Mouse (Mus musculus) limb, embryonic 10.5 days (tissue): ENCODE measurements around the gene Dusp13. TPM values are rescaled to one million over a fixed set of nuclear protein-coding genes. Genes with fewer than 3 reads are reported as not detected.

Source experiments
- DNase-seq: peaks from one replicate; pipeline ENCODE4 v3.0.0-alpha.2; 2017; ENCODE audit warnings: low spot score
- H3K27ac ChIP-seq: fragments of 300-500 bp; sonication (generic); 2 replicates; pipeline ENCODE4 v1.5.1; 2016; ENCODE audit warnings: mild to moderate bottlenecking
- H3K27me3 ChIP-seq: fragments of 300-500 bp; sonication (generic); 2 replicates; pipeline ENCODE4 v1.6.1; 2016; ENCODE audit warnings: low read depth, mild to moderate bottlenecking; ENCODE audit not compliant: poor library complexity, severe bottlenecking
- H3K36me3 ChIP-seq: fragments of 300-500 bp; sonication (generic); 2 replicates; pipeline ENCODE4 v1.6.1; 2016; ENCODE audit warnings: mild to moderate bottlenecking, moderate library complexity
- H3K4me1 ChIP-seq: fragments of 300-500 bp; sonication (generic); 2 replicates; pipeline ENCODE4 v1.6.1; 2016
- H3K4me3 ChIP-seq: fragments of 300-500 bp; sonication (generic); 2 replicates; pipeline ENCODE4 v1.5.1; 2016; ENCODE audit warnings: mild to moderate bottlenecking, moderate library complexity
- H3K9me3 ChIP-seq: fragments of 300-500 bp; sonication (generic); replicated peaks from 2 replicates; pipeline ENCODE4 v1.6.1; 2016; ENCODE audit warnings: mild to moderate bottlenecking
- WGBS: fragments of 180-500 bp; shearing (Covaris S2); methylation state at CpG from one replicate; pipeline ENCODE4 v1.1.7; 2016; 5-methylcytosine and 5-hydroxymethylcytosine counted together
- polyA plus RNA-seq: library from polyadenylated mRNA; unstranded; fragments of >200 nt; fragmentation: Nextera tagmentation; extraction: Ambion mirVana; gene quantifications from 2 replicates; pipeline ENCODE4 v1.2.1, GENCODE M21; 2016

Dusp13 gene
- polyA plus RNA-seq, 1 experiment from 2014 or later, result not detected

- Histone ChIP-seq H3K4me3 (no peak overlapping the region), H3K9me3 (no peaks in the 10 kb centered on the region), H3K27me3 (no peaks in the 10 kb centered on the region), H3K36me3 (no peaks in the 10 kb centered on the region), H3K4me1 (peaks cover 32% of the 10 kb centered on the region), H3K27ac (peak overlapping the region; percentile 42; the same call in 1 of the 2 replicates)
- no peak for DNase-seq
- WGBS, result 86% methylated on average over 1 of the region's 1 CpGs
These were observed 6.8 kb downstream of the Dusp13 start for GRCm38 (mm10) chr14:21744169-21744568.

DNA sequence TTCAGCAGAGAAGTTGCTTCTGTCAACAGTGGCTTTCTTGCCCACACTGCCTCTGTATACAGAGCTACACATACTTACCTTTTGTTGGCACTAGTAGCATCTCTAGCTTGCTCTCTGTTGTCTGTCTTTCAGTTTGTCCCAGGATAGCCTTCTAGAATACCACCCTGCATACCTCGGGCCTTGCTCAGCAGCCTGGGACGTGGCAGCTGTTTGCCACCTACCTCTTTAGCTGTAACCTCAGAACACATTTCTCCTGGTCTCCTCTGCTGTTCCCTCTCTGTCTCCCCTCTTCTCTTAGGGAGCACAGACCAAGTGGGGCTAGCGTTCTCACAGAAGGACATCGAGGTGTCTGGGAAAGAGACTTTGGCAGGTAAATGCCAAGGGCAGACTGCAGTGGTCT, 8.5 kb downstream of the Dusp13 start:
- Histone ChIP-seq H3K27me3 (no peaks in the 10 kb centered on the region), H3K9me3 (no peaks in the 10 kb centered on the region), H3K4me3 (no peak overlapping the region), H3K36me3 (no peaks in the 10 kb centered on the region), H3K27ac (no peak overlapping the region; the same call in 1 of the 2 replicates), H3K4me1 (peaks cover 26% of the 10 kb centered on the region)
- DNase-seq, result no peak
- 94% methylated on average over 4 of the region's 4 CpGs for WGBS

DNA sequence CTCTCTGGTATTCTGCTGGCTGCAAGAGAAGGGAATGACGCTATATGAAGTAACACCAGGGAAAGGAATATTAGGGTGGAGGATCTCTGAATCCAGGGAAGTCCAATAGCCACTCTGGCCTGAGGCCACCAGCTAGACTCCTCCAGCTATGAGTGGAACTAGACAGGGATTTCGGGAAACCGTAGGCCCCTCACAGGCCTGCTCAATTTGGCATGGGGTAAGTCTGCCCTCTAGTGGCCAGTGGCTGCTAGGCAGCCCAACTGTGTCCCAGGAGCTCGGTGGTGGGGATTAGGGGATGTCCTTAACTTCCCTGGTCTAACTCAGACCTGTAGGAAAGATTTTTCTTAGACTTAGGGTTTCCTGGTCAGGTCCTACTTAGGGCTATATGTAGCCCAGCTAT, 9.2 kb downstream of the Dusp13 start:
- H3K4me1 ChIP-seq, result peaks cover 21% of the 10 kb centered on the region
- H3K27ac ChIP-seq, result peak overlapping the region; percentile 51
- 11% methylated on average over 4 of the region's 4 CpGs for WGBS
- peak; percentile 93 for DNase-seq
- no peaks in the 10 kb centered on the region for H3K9me3 ChIP-seq
- no peaks in the 10 kb centered on the region for H3K27me3 ChIP-seq
- no peak overlapping the region for H3K4me3 ChIP-seq
- H3K36me3 ChIP-seq, result no peaks in the 10 kb centered on the region

DNA sequence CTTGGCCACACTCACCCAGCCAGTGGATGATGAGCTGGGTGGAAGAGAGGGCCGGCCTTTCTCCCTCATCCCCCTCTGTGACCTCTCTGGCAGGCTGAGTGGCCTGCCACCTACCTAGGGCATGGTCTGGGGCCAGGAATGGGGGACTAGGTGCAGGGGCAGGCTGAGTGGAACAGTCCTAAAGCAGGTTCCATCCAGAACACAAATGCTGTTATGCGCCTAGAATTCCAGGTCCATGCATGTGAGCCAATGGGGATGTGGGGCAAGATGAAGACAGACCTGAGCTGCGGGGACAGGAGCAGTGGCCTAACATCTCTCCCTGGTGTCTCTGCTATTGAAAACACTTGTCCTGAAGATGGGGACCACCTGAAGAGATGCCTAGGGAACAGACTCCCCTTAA, 9.7 kb downstream of the Dusp13 start:
- Histone ChIP-seq H3K9me3 (no peaks in the 10 kb centered on the region), H3K4me3 (no peak overlapping the region), H3K27me3 (no peaks in the 10 kb centered on the region), H3K27ac (peak overlapping the region; percentile 51; the same call in 1 of the 2 replicates), H3K4me1 (peaks cover 19% of the 10 kb centered on the region), H3K36me3 (no peaks in the 10 kb centered on the region)
- WGBS, result 93% methylated on average over 3 of the region's 3 CpGs
- no peak for DNase-seq

DNA sequence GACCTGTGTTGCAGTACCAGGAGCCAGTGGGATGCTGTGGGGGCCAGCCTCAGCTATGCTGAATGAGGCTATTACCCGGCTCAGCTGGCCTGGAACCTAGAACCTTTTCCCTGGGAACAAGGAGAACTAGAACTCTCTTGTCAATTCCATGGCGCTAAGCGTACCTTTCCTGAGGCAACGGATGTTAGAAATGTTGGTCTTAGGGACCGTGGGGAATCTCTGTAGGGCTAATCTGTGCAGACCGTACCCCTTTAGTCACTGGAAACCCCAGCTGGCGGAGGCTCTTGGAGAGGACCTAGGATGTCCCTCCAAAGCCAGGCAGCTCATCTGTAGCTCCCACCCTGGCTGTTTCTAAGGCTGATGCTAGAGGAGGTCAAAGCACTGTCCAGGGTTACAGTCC, 10.6 kb downstream of the Dusp13 start:
- Histone ChIP-seq H3K4me1 (peaks cover 19% of the 10 kb centered on the region), H3K36me3 (no peaks in the 10 kb centered on the region), H3K27me3 (no peaks in the 10 kb centered on the region), H3K4me3 (no peak overlapping the region), H3K9me3 (no peaks in the 10 kb centered on the region), H3K27ac (peak overlapping the region; percentile 38; the same call in 1 of the 2 replicates)
- 94% methylated on average over 7 of the region's 7 CpGs for WGBS
- peak; percentile 28 for DNase-seq

- no peak overlapping the region for H3K4me3 ChIP-seq
- 91% methylated on average over 15 of the region's 15 CpGs for WGBS
- H3K27ac ChIP-seq, result no peak overlapping the region
- no peaks in the 10 kb centered on the region for H3K4me1 ChIP-seq
- H3K9me3 ChIP-seq, result no peaks in the 10 kb centered on the region
- no peaks in the 10 kb centered on the region for H3K36me3 ChIP-seq
- no peak for DNase-seq
- H3K27me3 ChIP-seq, result no peaks in the 10 kb centered on the region
These were observed 17.7 kb downstream of the Dusp13 start for GRCm38 (mm10) chr14:21733131-21733905.

- no peaks in the 10 kb centered on the region for H3K27me3 ChIP-seq
- H3K36me3 ChIP-seq, result no peaks in the 10 kb centered on the region
- H3K27ac ChIP-seq, result no peak overlapping the region
- no peak overlapping the region for H3K4me3 ChIP-seq
- DNase-seq, result no peak
- no peaks in the 10 kb centered on the region for H3K4me1 ChIP-seq
- no peaks in the 10 kb centered on the region for H3K9me3 ChIP-seq
- 91% methylated on average over 4 of the region's 4 CpGs for WGBS
These were observed 21.0 kb downstream of the Dusp13 start for GRCm38 (mm10) chr14:21729936-21730335.

- no peaks in the 10 kb centered on the region for H3K27me3 ChIP-seq
- no peaks in the 10 kb centered on the region for H3K9me3 ChIP-seq
- no peaks in the 10 kb centered on the region for H3K4me1 ChIP-seq
- 0 out of 2 replicates have a peak overlapping the region, but pooled peaks have one; percentile 2 for H3K27ac ChIP-seq
- H3K36me3 ChIP-seq, result no peaks in the 10 kb centered on the region
- H3K4me3 ChIP-seq, result no peak overlapping the region
- DNase-seq, result no peak
- WGBS, result 77% methylated on average over 6 of the region's 6 CpGs
These were observed 21.8 kb downstream of the Dusp13 start for GRCm38 (mm10) chr14:21729031-21729732.

DNA sequence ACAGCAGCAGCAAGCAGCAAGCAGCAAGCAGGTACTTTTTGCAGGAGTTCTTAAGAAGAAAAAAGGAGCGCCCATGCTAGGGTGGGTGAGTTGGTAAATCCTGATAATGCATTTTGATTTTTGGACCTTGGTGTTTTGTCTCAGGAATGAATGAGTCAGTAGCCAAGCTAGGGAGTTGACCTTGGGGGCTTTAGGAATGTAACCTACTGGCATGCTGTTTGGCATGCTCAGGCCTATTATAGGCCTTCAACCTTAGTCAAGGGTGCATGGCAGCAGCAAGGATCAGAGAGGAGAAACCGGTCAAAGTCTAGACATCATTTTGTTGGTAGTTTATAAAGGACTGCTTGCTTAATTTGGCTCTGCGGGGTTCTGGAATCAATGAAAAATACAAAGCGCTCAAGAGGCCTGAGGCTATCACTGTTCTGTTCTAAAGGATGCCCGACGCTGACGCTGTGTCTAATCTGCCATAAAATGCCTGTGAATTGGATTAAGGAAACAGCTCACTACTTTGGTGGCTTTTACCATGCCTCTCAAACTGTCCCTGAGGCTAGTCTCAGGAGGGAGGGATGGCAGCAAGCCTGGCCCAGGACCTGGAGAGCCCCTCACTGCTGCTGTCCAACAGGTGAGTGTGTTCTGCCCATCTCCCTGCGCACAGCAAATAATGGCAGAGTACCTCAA, 28.8 kb downstream of the Dusp13 start:
- WGBS, result 82% methylated on average over 8 of the region's 8 CpGs
- H3K27ac ChIP-seq, result no peak overlapping the region

DNA sequence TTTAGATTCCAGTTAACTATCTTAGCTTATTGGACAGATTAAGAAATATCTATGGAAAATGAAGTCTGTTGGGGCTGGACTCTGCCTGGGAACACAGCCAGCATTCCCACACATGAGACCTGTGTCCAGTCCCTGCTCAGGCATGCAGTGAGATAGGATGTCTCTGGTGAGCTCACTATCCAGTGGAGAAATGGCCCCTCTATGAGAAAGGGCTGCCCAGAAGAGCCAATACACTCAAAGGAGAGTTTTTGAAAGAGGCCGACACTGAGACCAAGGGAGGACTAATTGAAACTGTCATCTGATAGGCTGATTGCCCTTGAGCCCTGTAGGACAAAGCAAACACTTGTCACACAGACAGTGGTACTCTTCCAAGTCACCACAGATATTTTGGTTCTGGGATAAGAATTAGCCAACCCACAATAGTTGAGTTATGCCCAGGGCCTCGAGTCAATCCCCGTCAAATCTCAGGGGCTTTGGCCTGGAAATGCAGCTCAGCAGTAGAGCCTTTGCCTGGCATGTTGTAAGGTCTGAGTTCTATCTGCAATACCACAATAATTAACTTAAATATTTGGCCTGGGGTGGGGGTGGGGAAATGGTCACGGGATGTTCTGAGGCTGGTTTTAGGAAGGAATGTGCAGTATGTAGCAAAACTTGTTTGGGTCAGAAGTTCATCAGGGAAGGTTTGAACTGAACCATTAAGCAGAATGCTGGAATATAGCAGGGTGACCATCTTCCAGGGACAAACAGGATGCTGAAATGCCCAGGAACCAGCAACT, 30.4 kb downstream of the Dusp13 start:
- Histone ChIP-seq H3K4me1 (peaks cover 43% of the 10 kb centered on the region), H3K9me3 (no peaks in the 10 kb centered on the region), H3K27ac (no peak overlapping the region), H3K4me3 (no peak overlapping the region), H3K27me3 (no peaks in the 10 kb centered on the region), H3K36me3 (no peaks in the 10 kb centered on the region)
- 91% methylated on average over 4 of the region's 4 CpGs for WGBS
- DNase-seq, result no peak

More for the DNA sequence above, 28.8 kb downstream of the Dusp13 start:
- Histone ChIP-seq H3K4me1 (peaks cover 30% of the 10 kb centered on the region), H3K27me3 (no peaks in the 10 kb centered on the region), H3K36me3 (no peaks in the 10 kb centered on the region), H3K4me3 (no peak overlapping the region), H3K9me3 (no peaks in the 10 kb centered on the region)
- no peak for DNase-seq

GRCm38 (mm10) chr14:21719646-21720383, 31.2 kb downstream of the Dusp13 start:
- Histone ChIP-seq H3K27ac (peak overlapping the region; percentile 38; the same call in 1 of the 2 replicates), H3K4me3 (no peak overlapping the region), H3K4me1 (peaks cover 44% of the 10 kb centered on the region), H3K27me3 (no peaks in the 10 kb centered on the region), H3K9me3 (no peaks in the 10 kb centered on the region), H3K36me3 (no peaks in the 10 kb centered on the region)
- 22% methylated on average over 17 of the region's 17 CpGs for WGBS
- no peak for DNase-seq

GRCm38 (mm10) chr14:21714486-21714885, 36.5 kb downstream of the Dusp13 start, which contains the start of gene Dupd1:
TSS of gene Dupd1 (minus strand) at chr14:21714576.
- WGBS, result 69% methylated on average over 5 of the region's 5 CpGs
- peak; percentile 23 for DNase-seq
- Histone ChIP-seq H3K27ac (peak within 1 kb of the TSS; percentile 26; the same call in 1 of the 2 replicates), H3K36me3 (no peaks in the 10 kb centered on the region), H3K9me3 (no peaks in the 10 kb centered on the region), H3K27me3 (no peaks in the 10 kb centered on the region), H3K4me3 (no peak within 1 kb of the TSS), H3K4me1 (peaks cover 34% of the 10 kb centered on the region)
